Mouse (Mus musculus): ENCODE measurements around the gene Enpp6.
"Not testable (repeated sequence)": the region's sequence is repeated elsewhere in the genome, so short reads cannot be mapped to it uniquely, and the experiment has no call there.

GRCm38 (mm10) chr8:47040215-47040614 lies 53.5 kb downstream of the Enpp6 start:
- TF ChIP-seq CTCF, EP300 (IDR thresholded peaks at IDR 0.05; ENCODE audit: low read depth): not testable (repeated sequence)

All from liver, embryonic 14.5 days (tissue).